Mouse (Mus musculus) C2C12 (cell line): Measurements from ENCODE around the gene Ncor1.

Source experiments
- CEBPB ChIP-seq: IDR thresholded peaks from one replicate; pipeline ENCODE4 v1.6.1; 2011; ENCODE audit warnings: low read depth, mild to moderate bottlenecking, control low read depth, moderate library complexity
- CTCF ChIP-seq: IDR thresholded peaks from one replicate; pipeline ENCODE4 v1.5.1; 2011; ENCODE audit not compliant: control insufficient read depth, insufficient read depth, insufficient read length
- MAX ChIP-seq: IDR thresholded peaks from one replicate; pipeline ENCODE4 v1.6.1; 2011; ENCODE audit warnings: mild to moderate bottlenecking, control low read depth
- MYOD1 ChIP-seq: IDR thresholded peaks from one replicate; pipeline ENCODE4 v1.6.1; 2011; ENCODE audit warnings: low read depth; ENCODE audit not compliant: control insufficient read depth, insufficient read length

DNA sequence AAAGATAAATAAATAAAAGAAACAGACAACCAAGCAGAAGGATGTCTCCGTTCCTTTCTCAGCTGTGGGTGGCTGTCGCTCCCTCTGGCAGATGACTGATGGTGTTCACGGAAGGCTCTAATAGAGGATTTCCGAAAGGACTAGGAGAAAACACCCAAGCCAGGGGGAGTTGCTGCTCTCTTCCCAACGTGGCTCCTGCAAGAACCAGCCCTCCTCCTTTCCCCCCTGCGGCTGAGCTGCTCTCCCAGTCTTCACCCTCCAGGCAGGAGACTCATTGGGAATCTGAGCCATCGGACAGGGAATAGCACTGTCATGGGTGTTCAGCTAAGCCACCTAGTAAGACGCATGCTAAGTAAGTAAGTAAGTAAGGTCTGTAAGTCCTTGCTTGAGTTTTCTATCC is 181.3 kb downstream of the Ncor1 start:
- TF ChIP-seq CTCF: no peak
- no peak for TF ChIP-seq MAX
- no peak for TF ChIP-seq CEBPB
- TF ChIP-seq MYOD1: no peak
